Mouse (Mus musculus): ENCODE measurements around the gene Dynlt1b.
"Not testable (repeated sequence)": the region's sequence is repeated elsewhere in the genome, so short reads cannot be mapped to it uniquely, and the experiment has no call there.

Dynlt1b gene

DNA sequence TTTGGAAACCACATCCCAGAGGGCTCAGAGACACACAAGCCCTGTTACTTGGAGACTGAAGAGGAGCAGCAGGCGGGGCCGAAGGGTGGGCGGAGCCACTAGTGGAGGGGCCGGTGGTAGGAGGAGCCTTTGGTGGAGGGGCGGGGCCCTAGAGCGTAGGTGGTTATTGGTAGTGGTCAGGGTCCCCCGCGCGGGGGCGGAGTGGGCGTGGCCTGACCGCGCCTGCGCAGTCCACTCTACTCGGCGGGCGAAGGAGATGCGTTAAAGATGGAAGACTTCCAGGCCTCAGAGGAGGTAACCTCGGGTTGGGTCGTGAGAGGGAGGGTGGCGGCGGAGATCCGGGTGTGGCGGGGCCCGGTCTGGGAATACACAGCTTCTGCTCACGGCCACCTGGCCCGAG lies at the start of gene Dynlt1b:
TSS of gene Dynlt1b (plus strand) at position 168 of the 400 bp plus-strand sequence.
- DNase-seq (ENCODE audit: low read depth), result peak; percentile 97

- not testable (repeated sequence) for DNase-seq (ENCODE audit: low read depth)
Observed at GRCm38 (mm10) chr17:6380182-6380841, 49.6 kb upstream of the Dynlt1b start.

DNA sequence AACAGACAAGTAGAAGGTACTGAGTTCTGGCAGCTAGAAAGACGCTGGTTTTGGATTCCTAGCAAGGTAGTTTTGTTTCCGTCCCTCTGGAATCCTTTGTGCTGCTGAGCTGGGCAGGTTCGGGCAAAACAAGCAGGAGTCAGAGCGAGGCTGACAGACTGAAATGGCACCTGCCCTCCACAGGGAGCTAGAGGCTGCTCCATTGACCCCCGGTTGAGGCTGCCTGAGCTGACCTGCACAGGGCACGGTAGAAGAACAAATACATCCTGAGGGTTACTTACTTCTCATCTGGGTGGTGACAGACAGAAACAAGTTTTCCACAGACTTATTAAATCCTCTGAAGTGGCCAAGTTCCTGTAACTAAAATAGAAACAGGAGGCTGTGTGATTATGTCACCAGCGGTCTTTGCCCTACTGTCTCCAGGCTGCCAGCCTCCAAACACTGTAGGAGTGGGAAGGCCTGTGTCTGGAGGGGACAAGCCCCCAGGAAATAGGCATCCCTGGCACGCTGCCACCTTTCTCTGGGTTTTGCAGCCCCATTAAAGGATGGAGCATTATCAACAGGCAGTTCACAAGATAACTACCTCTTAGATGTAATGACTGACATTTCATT lies 48.7 kb upstream of the Dynlt1b start:
- not testable (repeated sequence) for DNase-seq (ENCODE audit: low read depth)

DNA sequence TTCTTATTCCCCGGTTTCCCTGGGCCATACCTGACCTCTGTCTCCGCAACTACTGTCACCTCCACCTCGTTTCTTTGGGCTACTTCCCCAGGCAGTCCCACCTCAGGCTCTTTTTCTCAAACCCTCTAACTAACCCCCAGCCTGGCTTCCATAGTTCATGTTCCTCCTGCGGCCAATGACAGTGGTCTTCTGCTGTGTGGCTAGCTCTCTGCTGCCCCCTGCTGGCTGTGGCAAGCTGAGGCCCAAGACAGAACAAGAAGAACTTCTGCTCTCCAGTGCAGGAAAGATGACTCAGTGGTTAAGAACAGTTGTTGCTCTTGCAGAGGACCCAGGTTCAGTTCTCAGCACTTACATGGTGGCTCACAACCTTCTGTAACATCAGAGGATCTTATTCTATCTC lies 43.0 kb upstream of the Dynlt1b start:
- DNase-seq (ENCODE audit: low read depth), result not testable (repeated sequence)

DNA sequence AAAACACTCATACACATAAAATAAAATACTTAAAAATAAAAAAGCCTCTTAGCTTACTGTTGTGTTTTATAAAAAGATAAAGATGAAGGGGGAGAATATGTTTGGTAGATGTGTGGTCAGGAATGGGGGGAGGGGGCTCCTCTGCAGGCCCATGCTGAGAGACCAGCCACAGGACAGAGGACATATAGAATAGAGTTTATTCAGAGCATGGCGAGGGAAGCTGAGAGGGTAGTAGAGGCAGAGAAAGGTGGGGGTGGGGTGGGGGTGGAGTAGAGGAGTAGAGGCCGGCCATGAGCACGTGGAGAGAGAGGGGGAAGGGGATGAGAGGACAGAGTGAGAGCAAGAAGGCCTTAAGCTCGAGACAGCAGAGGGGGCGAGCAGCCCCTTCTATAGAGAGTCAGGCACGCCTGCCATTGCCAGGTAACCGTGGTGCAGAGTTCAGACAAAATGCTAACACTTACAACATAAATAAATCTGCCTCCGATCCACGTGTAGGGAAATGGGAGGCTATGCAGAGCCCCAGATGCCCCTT lies 42.5 kb upstream of the Dynlt1b start:
- DNase-seq (ENCODE audit: low read depth), result not testable (repeated sequence)

DNA sequence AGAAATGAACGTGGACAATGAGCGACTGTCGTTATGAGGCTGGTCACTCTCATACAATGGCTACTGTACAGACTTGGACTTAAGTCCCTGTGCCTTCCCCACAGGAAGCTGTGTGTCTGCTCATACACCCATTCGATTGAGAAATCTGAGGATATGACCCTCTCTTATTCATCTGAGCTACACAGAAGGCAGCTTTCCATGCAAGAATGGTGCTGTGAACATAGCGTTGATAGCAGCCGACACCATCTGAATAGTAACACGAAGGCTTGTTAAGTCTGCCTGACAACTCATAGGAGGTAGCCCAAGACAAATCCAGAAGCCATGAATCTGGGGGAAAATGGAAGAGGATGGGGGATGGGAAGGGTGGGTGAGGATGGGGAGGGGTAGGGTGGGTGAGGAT lies 40.4 kb upstream of the Dynlt1b start:
- DNase-seq (ENCODE audit: low read depth), result not testable (repeated sequence)

DNA sequence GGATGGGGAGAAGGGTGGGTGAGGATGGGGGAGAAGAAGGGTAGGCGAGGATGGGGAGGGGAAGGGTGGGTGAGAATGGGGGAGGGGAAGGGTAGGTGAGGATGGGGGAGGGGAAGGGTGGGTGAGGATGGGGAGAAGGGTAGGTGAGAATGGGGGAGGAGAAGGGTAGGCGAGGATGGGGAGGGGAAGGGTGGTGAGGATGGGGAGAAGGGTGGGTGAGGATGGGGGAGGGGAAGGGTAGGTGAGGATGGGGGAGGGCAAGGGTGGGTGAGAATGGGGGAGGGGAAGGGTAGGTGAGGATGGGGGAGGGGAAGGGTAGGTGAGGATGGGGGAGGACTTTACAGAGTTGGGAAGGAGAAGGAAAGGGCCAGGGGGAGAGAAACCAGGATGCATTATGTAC lies 39.2 kb upstream of the Dynlt1b start:
- DNase-seq (ENCODE audit: low read depth), result peak; percentile 12

DNA sequence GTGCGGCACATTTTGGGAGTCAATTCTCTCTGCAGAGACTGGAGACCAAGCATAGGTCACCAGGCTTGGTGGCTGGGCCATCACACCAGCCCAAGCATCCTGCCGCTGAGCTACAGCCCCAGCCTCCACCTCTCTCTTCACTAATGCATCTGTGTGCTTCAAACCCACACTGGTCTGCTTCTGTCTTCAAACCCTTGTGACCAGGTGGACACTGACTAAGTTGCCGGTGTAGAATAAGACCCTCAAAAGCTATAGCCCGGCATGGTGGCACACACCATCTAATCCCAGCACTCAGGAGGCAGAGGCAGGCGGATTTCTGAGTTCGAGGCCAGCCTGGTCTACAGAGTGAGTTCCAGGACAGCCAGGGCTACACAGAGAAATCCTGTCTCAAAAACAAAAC lies 38.2 kb upstream of the Dynlt1b start:
- DNase-seq (ENCODE audit: low read depth), result peak; percentile 4

- DNase-seq (ENCODE audit: low read depth), result not testable (repeated sequence)
Observed at GRCm38 (mm10) chr17:6392473-6393340, 37.2 kb upstream of the Dynlt1b start.

DNA sequence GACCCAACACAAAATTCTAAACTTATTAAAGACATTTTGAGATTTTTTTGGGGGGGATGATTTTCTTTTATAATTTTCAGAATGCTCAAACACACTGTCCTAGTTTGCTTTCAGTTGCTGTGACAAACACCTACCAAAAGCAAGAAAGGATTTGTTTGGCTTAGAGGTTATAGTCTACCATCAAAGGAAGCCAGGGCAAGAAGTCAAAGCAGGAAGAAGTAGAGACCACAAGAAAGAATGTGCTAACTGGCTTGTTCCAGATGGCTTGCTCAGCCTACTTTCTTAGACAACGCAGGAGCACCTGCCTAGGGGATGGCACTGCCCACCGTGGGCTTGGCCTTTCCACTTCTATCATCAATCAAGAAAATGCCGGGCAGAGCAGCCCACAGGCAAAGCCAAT lies 31.8 kb upstream of the Dynlt1b start:
- not testable (repeated sequence) for DNase-seq (ENCODE audit: low read depth)

GRCm38 (mm10) chr17:6398816-6399215 lies 31.1 kb upstream of the Dynlt1b start:
- peak; percentile 2 for DNase-seq (ENCODE audit: low read depth)

DNA sequence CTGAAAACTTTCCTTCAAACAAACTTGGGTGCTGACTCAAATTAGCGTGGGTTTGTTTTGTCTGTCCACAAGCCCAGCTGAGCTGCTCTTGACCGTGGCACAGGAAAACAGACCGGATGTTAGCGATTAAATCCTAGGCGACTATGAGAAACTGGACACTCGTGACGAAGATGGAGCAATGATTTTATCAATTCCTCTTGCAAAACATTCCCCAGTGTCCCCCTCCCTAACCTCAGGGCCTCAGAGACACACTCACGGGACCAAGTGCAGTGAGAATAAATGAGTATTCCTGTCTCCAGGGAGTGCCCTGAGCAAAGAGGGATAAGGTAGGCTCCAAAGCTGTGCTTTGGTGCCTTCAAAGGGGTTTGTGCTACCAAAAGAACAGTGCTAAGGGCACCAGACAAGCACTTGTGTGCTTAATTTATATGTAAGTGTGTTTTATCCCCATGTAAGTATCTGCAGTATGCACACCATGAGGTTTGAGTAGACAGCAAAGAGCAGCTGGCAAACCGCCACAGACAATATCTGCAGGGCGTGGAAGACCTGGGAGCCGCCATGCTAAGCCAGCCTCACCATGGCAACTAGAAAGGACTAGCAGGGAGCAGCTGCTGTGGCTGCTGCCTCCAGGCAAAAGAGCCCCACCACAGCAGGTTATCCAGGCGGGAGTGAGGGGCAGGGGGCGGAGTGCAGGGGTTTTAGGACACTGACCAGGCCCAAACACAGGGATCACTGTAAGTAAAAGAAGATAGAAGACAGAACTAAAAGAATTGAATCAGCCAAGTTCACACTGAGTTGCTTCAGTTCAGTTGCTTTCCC lies 30.4 kb upstream of the Dynlt1b start:
- not testable (repeated sequence) for DNase-seq (ENCODE audit: low read depth)

DNA sequence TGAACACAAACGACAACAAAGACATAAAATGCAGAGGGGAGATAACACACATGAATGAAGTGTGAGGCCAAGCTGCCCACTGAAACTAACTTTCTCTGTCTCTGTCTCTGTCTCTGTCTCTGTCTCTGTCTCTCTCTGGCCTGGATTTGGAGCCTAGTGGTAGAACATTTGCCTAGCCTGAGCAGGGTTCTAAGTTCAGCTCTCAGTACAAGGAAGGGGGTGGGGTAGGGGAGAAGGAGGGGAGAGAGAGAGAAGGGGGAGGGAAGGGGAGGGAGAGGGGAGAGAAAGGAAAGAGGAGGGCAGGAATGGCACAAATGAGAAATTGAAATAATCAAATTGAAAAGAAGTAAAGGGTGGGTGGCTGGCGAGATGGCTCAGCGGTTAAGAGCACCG lies 29.8 kb upstream of the Dynlt1b start:
- not testable (repeated sequence) for DNase-seq (ENCODE audit: low read depth)

- not testable (repeated sequence) for DNase-seq (ENCODE audit: low read depth)
Observed at GRCm38 (mm10) chr17:6404493-6404892, 25.4 kb upstream of the Dynlt1b start.

- DNase-seq (ENCODE audit: low read depth), result not testable (repeated sequence)
Observed at GRCm38 (mm10) chr17:6406972-6407371, 22.9 kb upstream of the Dynlt1b start.

DNA sequence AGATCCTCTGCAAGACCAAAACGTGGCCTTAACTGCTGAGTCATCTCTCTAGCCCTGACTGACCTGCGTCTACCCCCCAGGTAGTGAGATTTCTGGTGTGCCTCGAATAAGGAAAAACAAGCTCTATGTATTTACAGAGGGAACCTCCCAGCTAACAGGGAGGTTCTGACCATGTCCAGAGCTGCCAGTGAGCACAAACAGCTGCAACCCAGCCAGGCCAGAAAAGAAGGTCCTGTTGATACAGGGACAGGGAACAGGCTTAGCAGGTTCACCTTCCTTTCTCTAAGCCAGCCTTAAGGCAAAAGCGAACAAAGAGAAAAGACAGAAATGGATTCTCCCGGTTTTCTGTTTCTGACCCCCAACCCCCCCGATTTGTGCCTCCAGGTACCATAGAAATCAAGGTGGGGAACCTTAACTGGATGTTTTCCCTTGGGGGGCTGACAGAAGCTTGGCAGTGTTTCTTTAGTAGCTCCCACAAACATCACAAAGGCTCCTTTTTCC lies 19.1 kb upstream of the Dynlt1b start:
- not testable (repeated sequence) for DNase-seq (ENCODE audit: low read depth)

- DNase-seq (ENCODE audit: low read depth), result not testable (repeated sequence)
Observed at GRCm38 (mm10) chr17:6417118-6417517, 12.8 kb upstream of the Dynlt1b start.

DNA sequence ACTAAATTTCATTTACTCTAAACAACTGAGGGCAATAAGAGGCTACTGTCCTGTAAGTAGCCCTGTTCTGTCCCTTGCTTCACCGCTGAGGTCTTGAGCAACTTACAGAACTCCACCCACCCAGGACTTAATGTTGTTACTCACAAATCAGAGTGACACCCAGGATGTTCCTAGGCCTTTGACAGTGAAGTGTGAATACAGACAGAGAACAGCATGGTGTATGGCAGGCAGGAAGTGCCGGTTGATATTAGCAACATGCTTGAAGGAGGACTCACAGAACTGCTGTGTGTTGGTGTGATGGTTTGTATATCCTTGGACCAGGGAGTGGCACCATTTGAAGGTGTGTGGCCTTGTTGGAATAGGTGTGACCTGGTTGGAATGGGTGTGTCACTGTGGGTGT lies 9.4 kb upstream of the Dynlt1b start:
- DNase-seq (ENCODE audit: low read depth), result not testable (repeated sequence)

GRCm38 (mm10) chr17:6421547-6422326 lies 8.2 kb upstream of the Dynlt1b start:
- not testable (repeated sequence) for DNase-seq (ENCODE audit: low read depth)

DNA sequence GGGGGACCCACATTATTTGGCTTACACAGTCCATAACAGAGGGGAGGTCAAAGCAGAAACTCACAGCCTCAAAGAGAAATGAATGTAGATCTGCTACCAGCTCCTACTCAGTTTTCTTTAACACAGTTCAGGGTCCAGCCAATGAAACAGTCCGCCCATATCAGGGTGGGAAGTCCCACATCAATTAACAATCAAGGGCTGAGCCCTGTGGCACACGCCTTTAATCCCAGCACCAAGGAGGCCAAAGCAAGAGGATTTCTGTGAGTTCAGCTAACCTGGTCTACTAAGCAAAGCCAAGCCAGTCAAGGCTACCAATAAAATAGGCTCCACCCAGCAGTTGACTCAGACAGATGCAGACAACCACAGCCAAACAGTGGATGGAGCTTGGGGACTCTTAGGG lies 7.5 kb upstream of the Dynlt1b start:
- not testable (repeated sequence) for DNase-seq (ENCODE audit: low read depth)

GRCm38 (mm10) chr17:6422805-6423204 lies 7.1 kb upstream of the Dynlt1b start:
- not testable (repeated sequence) for DNase-seq (ENCODE audit: low read depth)

All from naive thymus-derived CD4-positive, alpha-beta T cell, adult 2 months (primary cell).